Mouse (Mus musculus) hindbrain, embryonic 14.5 days (tissue): ENCODE results near the gene Lin52. TPM values are rescaled to one million over a fixed set of nuclear protein-coding genes. Genes with fewer than 3 reads are reported as not detected.
A peak's percentile ranks its signal among the peaks of the same experiment; 100 is the strongest.
"Not testable (repeated sequence)": the region's sequence is repeated elsewhere in the genome, so short reads cannot be mapped to it uniquely, and the experiment has no call there.

Experiments
- ATAC-seq: fragments of 200-750 bp; cut with Nextera tagmentation; 2 replicates; pipeline ENCODE4 v1.8.0; 2017; ENCODE audit warnings: moderate number of reproducible peaks, mild to moderate bottlenecking, moderate TSS enrichment, moderate library complexity; ENCODE audit not compliant: low FRiP score
- DNase-seq: peaks from one replicate; pipeline ENCODE4 v3.0.0-alpha.2; 2015; ENCODE audit warnings: low spot score
- H3K27ac ChIP-seq: fragments of 300-500 bp; sonication (generic); 2 replicates; pipeline ENCODE4 v1.5.1; 2014; ENCODE audit warnings: mild to moderate bottlenecking, moderate library complexity
- H3K27me3 ChIP-seq: fragments of 300-500 bp; sonication (generic); 2 replicates; pipeline ENCODE4 v1.6.1; 2014; ENCODE audit warnings: mild to moderate bottlenecking, low read length, mixed read lengths; ENCODE audit not compliant: control insufficient read depth, insufficient read depth
- H3K36me3 ChIP-seq: fragments of 300-500 bp; sonication (generic); replicated peaks from 2 replicates; pipeline ENCODE4 v1.6.1; 2014; ENCODE audit not compliant: control insufficient read depth, insufficient read depth
- H3K4me1 ChIP-seq: fragments of 300-500 bp; sonication (generic); replicated peaks from 2 replicates; pipeline ENCODE4 v1.6.1; 2014; ENCODE audit warnings: antibody characterized with exemption, low read length, mixed read lengths; ENCODE audit not compliant: control insufficient read depth, insufficient read depth
- H3K4me2 ChIP-seq: fragments of 300-500 bp; sonication (generic); replicated peaks from 2 replicates; pipeline ENCODE4 v1.6.1; 2014; ENCODE audit warnings: mild to moderate bottlenecking, moderate library complexity
- H3K4me3 ChIP-seq: fragments of 300-500 bp; sonication (generic); replicated peaks from 2 replicates; pipeline ENCODE4 v1.5.1; 2014; ENCODE audit warnings: mild to moderate bottlenecking, low read length
- H3K9ac ChIP-seq: fragments of 300-500 bp; sonication (generic); 2 replicates; pipeline ENCODE4 v1.6.1; 2014
- H3K9me3 ChIP-seq: fragments of 300-500 bp; sonication (generic); 2 replicates; pipeline ENCODE4 v1.6.1; 2016; ENCODE audit warnings: low read length; ENCODE audit not compliant: control insufficient read depth
- WGBS: fragments of 180-500 bp; shearing (Covaris S2); extraction: QIAGEN DNeasy Blood & Tissue Kit; methylation state at CpG from one replicate; pipeline ENCODE4 v1.1.7; 2014; 5-methylcytosine and 5-hydroxymethylcytosine counted together
- polyA plus RNA-seq: library from polyadenylated mRNA; unstranded; fragments of >200 nt; fragmentation: Nextera tagmentation; extraction: Ambion mirVana; gene quantifications from 2 replicates; pipeline ENCODE4 v1.2.1, GENCODE M21; 2014

Lin52 gene
- polyA plus RNA-seq, 1 experiment from 2014 or later, result 30.4 TPM

- Histone ChIP-seq H3K4me2 (no peak overlapping the region), H3K27me3 (peaks cover 30% of the 10 kb centered on the region; the same call in 1 of the 2 replicates), H3K4me1 (peaks cover 5% of the 10 kb centered on the region; the same call in 1 of the 2 replicates), H3K36me3 (no peaks in the 10 kb centered on the region; the same call in 1 of the 2 replicates), H3K9ac (no peak overlapping the region), H3K4me3 (no peak overlapping the region), H3K9me3 (no peaks in the 10 kb centered on the region), H3K27ac (no peak overlapping the region)
- no peak for ATAC-seq
- 92% methylated on average over 12 of the region's 12 CpGs for WGBS
- DNase-seq, result no peak
Observed at GRCm38 (mm10) chr12:84525422-84525821, 74.2 kb downstream of the Lin52 start.

- H3K4me1 ChIP-seq, result peaks cover 29% of the 10 kb centered on the region
- no peak overlapping the region for H3K4me3 ChIP-seq
- WGBS, result 92% methylated on average over 5 of the region's 5 CpGs
Observed at GRCm38 (mm10) chr12:84530426-84530825, 79.2 kb downstream of the Lin52 start.

GRCm38 (mm10) chr12:84531906-84532829, 80.9 kb downstream of the Lin52 start:
- peaks cover 53% of the 10 kb centered on the region for H3K27me3 ChIP-seq
- no peaks in the 10 kb centered on the region for H3K9me3 ChIP-seq

More at GRCm38 (mm10) chr12:84530426-84530825, 79.2 kb downstream of the Lin52 start:
- H3K27me3 ChIP-seq, result peaks cover 40% of the 10 kb centered on the region
- DNase-seq (no peak), ATAC-seq (no peak)
- no peaks in the 10 kb centered on the region for H3K9me3 ChIP-seq
- H3K36me3 ChIP-seq, result no peaks in the 10 kb centered on the region
- no peak overlapping the region for H3K9ac ChIP-seq
- H3K4me2 ChIP-seq, result no peak overlapping the region
- no peak overlapping the region for H3K27ac ChIP-seq

GRCm38 (mm10) chr12:84532830-84533199, 81.6 kb downstream of the Lin52 start:
- H3K9ac ChIP-seq, result no peak overlapping the region
- H3K9me3 ChIP-seq, result no peaks in the 10 kb centered on the region
- H3K4me1 ChIP-seq, result peaks cover 29% of the 10 kb centered on the region
- H3K4me3 ChIP-seq, result no peak overlapping the region
- peak overlapping the region; percentile 38; the same call in 1 of the 2 replicates for H3K27ac ChIP-seq
- ATAC-seq (no peak), DNase-seq (no peak)
- no peak overlapping the region for H3K4me2 ChIP-seq
- H3K36me3 ChIP-seq, result no peaks in the 10 kb centered on the region
- 61% methylated on average over 8 of the region's 8 CpGs for WGBS
- H3K27me3 ChIP-seq, result peaks cover 48% of the 10 kb centered on the region

More at GRCm38 (mm10) chr12:84531906-84532829, 80.9 kb downstream of the Lin52 start:
- Histone ChIP-seq H3K36me3 (no peaks in the 10 kb centered on the region), H3K9ac (no peak overlapping the region), H3K4me2 (no peak overlapping the region), H3K27ac (peak overlapping the region; percentile 38; the same call in 1 of the 2 replicates), H3K4me3 (no peak overlapping the region), H3K4me1 (peaks cover 29% of the 10 kb centered on the region)
- DNase-seq (peak; percentile 59), ATAC-seq (peak; percentile 89)
- WGBS, result 29% methylated on average over 13 of the region's 13 CpGs

- Histone ChIP-seq H3K4me1 (peaks cover 29% of the 10 kb centered on the region), H3K27ac (no peak overlapping the region), H3K9me3 (no peaks in the 10 kb centered on the region), H3K27me3 (peaks cover 45% of the 10 kb centered on the region), H3K4me3 (no peak overlapping the region), H3K4me2 (no peak overlapping the region), H3K36me3 (no peaks in the 10 kb centered on the region), H3K9ac (no peak overlapping the region)
- no peak for ATAC-seq
- no peak for DNase-seq
- 73% methylated on average over 7 of the region's 7 CpGs for WGBS
Observed at GRCm38 (mm10) chr12:84533706-84534486, 82.7 kb downstream of the Lin52 start.

GRCm38 (mm10) chr12:84539537-84539936, 88.3 kb downstream of the Lin52 start:
- 85% methylated on average over 2 of the region's 3 CpGs for WGBS
- ATAC-seq, H3K27ac ChIP-seq, H3K4me3 ChIP-seq, DNase-seq, H3K4me2 ChIP-seq, H3K4me1 ChIP-seq, H3K36me3 ChIP-seq, H3K9ac ChIP-seq, H3K9me3 ChIP-seq: not testable (repeated sequence)
- peaks cover 54% of the 10 kb centered on the region for H3K27me3 ChIP-seq

- H3K9me3 ChIP-seq, result no peaks in the 10 kb centered on the region
- WGBS, result 68% methylated on average over 11 of the region's 11 CpGs
- no peaks in the 10 kb centered on the region for H3K36me3 ChIP-seq
- no peak for DNase-seq
- H3K9ac ChIP-seq, result no peak overlapping the region
- peaks cover 37% of the 10 kb centered on the region for H3K27me3 ChIP-seq
- no peak overlapping the region for H3K4me3 ChIP-seq
- ATAC-seq, result no peak
- H3K27ac ChIP-seq, result no peak overlapping the region
- no peak overlapping the region for H3K4me2 ChIP-seq
- H3K4me1 ChIP-seq, result no peaks in the 10 kb centered on the region
Observed at GRCm38 (mm10) chr12:84541391-84541958, 90.3 kb downstream of the Lin52 start.

- Histone ChIP-seq H3K36me3 (no peaks in the 10 kb centered on the region), H3K27me3 (0 out of 2 replicates have a peak, but pooled peaks cover 15% of the 10 kb centered on the region), H3K9me3 (no peaks in the 10 kb centered on the region), H3K4me3 (no peak overlapping the region), H3K4me2 (no peak overlapping the region), H3K27ac (no peak overlapping the region), H3K4me1 (no peaks in the 10 kb centered on the region), H3K9ac (no peak overlapping the region)
- peak; percentile 84 for DNase-seq
- WGBS, result 8% methylated on average over 12 of the region's 12 CpGs
- 0 out of 2 replicates have a peak, but pooled peaks have one; percentile 55 for ATAC-seq
Observed at GRCm38 (mm10) chr12:84546028-84546427, 94.8 kb downstream of the Lin52 start.
